Mouse (Mus musculus): ENCODE measurements around the gene Ap1m2.

DNA sequence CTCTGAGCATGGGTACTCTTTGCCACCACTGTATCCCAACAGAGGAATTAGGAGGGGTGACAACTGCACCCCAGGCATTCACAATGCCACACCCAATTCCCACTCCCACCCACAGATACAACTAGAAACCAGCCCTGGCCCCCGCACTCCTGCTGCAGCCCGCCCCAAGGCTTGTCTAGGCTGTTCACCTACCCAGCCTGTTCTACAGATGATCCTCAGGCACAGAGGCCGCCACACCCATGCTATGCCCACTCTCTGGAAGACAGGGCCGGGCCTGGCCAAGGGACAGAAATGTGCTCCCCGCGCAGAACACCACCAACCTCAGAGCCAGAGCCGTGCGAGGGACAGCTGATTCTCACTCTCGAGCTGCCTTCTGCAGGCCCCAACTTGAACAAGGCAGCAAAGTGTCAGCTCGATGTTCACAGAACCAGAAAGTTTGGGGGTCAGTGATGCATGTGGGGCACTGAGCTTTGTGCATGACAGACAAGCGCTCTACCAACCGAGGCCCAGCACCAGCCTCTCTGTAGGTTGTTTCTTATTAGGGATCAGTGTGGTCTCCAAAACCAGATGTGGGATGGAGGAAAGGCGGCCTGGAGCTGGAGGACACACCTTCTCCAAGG, 60.9 kb downstream of the Ap1m2 start:
- no peak for TF ChIP-seq CTCF (IDR thresholded peaks at IDR 0.05; ENCODE audit: extremely low read depth, insufficient read depth, insufficient read length, insufficient replicate concordance)
- no peak for TF ChIP-seq POLR2A (IDR thresholded peaks at IDR 0.05; ENCODE audit: low read depth, low read length)

Data from spleen, adult 2 months (tissue).